Mouse (Mus musculus): Measurements from ENCODE around the gene Adam26b. TPM values are rescaled to one million over a fixed set of nuclear protein-coding genes. Genes with fewer than 3 reads are reported as not detected.
"Not testable (repeated sequence)": the region's sequence is repeated elsewhere in the genome, so short reads cannot be mapped to it uniquely, and the experiment has no call there.

Gene Adam26b
- polyA plus RNA-seq (2011; ENCODE audit: insufficient read depth, insufficient read length, low replicate concordance, missing spikeins), result not detected in 2 replicates

DNA sequence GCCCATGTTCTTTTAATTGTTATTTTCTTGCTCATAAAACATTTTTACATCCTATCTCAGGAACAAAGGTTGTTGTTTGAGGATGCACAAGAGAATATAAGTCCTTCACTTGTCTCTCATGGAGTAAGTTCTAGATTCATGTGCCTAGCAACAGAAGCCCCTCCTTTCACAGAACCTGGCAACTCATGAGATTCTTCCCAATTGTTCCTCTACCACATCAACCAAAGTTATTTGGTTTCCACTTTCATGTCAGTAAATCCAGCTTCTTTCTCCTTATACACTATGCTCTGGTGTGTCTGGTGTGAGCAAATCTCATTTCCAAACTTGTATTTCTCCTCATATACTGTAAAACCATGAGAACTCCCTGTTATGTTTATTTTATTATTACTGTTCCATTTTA, at the start of gene Adam26b:
TSS of gene Adam26b (minus strand) at position 101 of the 400 bp plus-strand sequence.
- H3K4me1 ChIP-seq (ENCODE audit: control insufficient read depth, insufficient read depth, low read length); H3K4me3 ChIP-seq (replicated peaks; ENCODE audit: control insufficient read depth, low read depth, low read length); H3K27ac ChIP-seq (ENCODE audit: control insufficient read depth, insufficient read depth, low read depth, low read length, poor library complexity): not testable (repeated sequence)

DNA sequence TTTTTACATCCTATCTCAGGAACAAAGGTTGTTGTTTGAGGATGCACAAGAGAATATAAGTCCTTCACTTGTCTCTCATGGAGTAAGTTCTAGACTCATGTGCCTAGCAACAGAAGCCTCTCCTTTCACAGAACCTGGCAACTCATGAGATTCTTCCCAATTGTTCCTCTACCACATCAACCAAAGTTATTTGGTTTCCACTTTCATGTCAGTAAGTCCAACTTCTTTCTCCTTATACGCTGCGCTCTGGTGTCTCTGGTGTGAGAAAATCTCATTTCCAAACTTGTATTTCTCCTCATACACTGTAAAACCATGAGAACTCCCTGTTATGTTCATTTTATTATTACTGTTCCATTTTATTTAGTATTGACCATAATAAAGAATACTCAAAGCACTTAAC, 48.7 kb upstream of the Adam26b start, which contains the start of gene Adam26a:
TSS of gene Adam26a (minus strand) at position 101 of the 400 bp plus-strand sequence.
- H3K4me3 ChIP-seq (replicated peaks; ENCODE audit: control insufficient read depth, low read depth, low read length); H3K27ac ChIP-seq (ENCODE audit: control insufficient read depth, insufficient read depth, low read depth, low read length, poor library complexity); H3K4me1 ChIP-seq (ENCODE audit: control insufficient read depth, insufficient read depth, low read length): not testable (repeated sequence)
- WGBS, result 81% methylated on average over 2 of the region's 2 CpGs

Other genes starting within 250 kb of the Adam26b start
- gene Zfp42, start 221.1 kb downstream of the Adam26b start, polyA plus RNA-seq (2011; ENCODE audit: insufficient read depth, insufficient read length, low replicate concordance, missing spikeins), result 1.2 and 6.9 TPM in 2 replicates
- not detected in 2 replicates for gene Adam26a, start 48.6 kb upstream of the Adam26b start, polyA plus RNA-seq (2011; ENCODE audit: insufficient read depth, insufficient read length, low replicate concordance, missing spikeins)
- gene Gm5346, start 99.2 kb upstream of the Adam26b start, polyA plus RNA-seq (2011; ENCODE audit: insufficient read depth, insufficient read length, low replicate concordance, missing spikeins), result not detected in 2 replicates
- not detected in 2 replicates for gene Adam34, start 181.9 kb upstream of the Adam26b start, polyA plus RNA-seq (2011; ENCODE audit: insufficient read depth, insufficient read length, low replicate concordance, missing spikeins)

Measured in bone marrow, adult 2 months (tissue).